Mouse (Mus musculus) midbrain, embryonic 12.5 days (tissue): ENCODE measurements around the gene Hdac1. TPM values are rescaled to one million over a fixed set of nuclear protein-coding genes. Genes with fewer than 3 reads are reported as not detected.

ENCODE experiments used
- ATAC-seq: fragments of 200-750 bp; cut with Nextera tagmentation; 2 replicates; pipeline ENCODE4 v1.8.0; 2017; ENCODE audit warnings: low read depth, moderate TSS enrichment, moderate library complexity; ENCODE audit not compliant: low FRiP score
- H3K27ac ChIP-seq: fragments of 300-500 bp; sonication (generic); replicated peaks from 2 replicates; pipeline ENCODE4 v1.5.1; 2016; ENCODE audit warnings: mild to moderate bottlenecking
- H3K27me3 ChIP-seq: fragments of 300-500 bp; sonication (generic); 2 replicates; pipeline ENCODE4 v1.6.1; 2016; ENCODE audit warnings: mild to moderate bottlenecking
- H3K36me3 ChIP-seq: fragments of 300-500 bp; sonication (generic); 2 replicates; pipeline ENCODE4 v1.6.1; 2016
- H3K4me1 ChIP-seq: fragments of 300-500 bp; sonication (generic); 2 replicates; pipeline ENCODE4 v1.6.1; 2016
- H3K4me2 ChIP-seq: fragments of 300-500 bp; sonication (generic); replicated peaks from 2 replicates; pipeline ENCODE4 v1.6.1; 2016; ENCODE audit warnings: mild to moderate bottlenecking, moderate library complexity
- H3K4me3 ChIP-seq: fragments of 300-500 bp; sonication (generic); 2 replicates; pipeline ENCODE4 v1.5.1; 2016; ENCODE audit warnings: mild to moderate bottlenecking
- H3K9ac ChIP-seq: fragments of 300-500 bp; sonication (generic); replicated peaks from 2 replicates; pipeline ENCODE4 v1.6.1; 2016; ENCODE audit warnings: mild to moderate bottlenecking, moderate library complexity
- H3K9me3 ChIP-seq: fragments of 300-500 bp; sonication (generic); 2 replicates; pipeline ENCODE4 v1.6.1; 2016; ENCODE audit warnings: mild to moderate bottlenecking
- WGBS: fragments of 180-500 bp; shearing (Covaris S2); methylation state at CpG from one replicate; pipeline ENCODE4 v1.1.7; 2016; 5-methylcytosine and 5-hydroxymethylcytosine counted together
- polyA plus RNA-seq: library from polyadenylated mRNA; unstranded; fragments of >200 nt; fragmentation: Nextera tagmentation; extraction: Ambion mirVana; gene quantifications from 2 replicates; pipeline ENCODE4 v1.2.1, GENCODE M21; 2016

Hdac1 gene
- polyA plus RNA-seq, 1 experiment from 2014 or later: 188 TPM

- WGBS: 79% methylated on average over 3 of the region's 3 CpGs
- Histone ChIP-seq H3K9ac (no peak overlapping the region), H3K36me3 (peaks cover 90% of the 10 kb centered on the region)
These were observed 16.6 kb downstream of the Hdac1 start for GRCm38 (mm10) chr4:129525889-129526288.

GRCm38 (mm10) chr4:129525338-129525737 is 17.2 kb downstream of the Hdac1 start:
- no peaks in the 10 kb centered on the region for H3K9me3 ChIP-seq
- no peak overlapping the region for H3K9ac ChIP-seq
- H3K4me2 ChIP-seq: no peak overlapping the region
- H3K36me3 ChIP-seq: peaks cover 88% of the 10 kb centered on the region
- H3K27ac ChIP-seq: no peak overlapping the region
- H3K4me1 ChIP-seq: no peaks in the 10 kb centered on the region
- no peak for ATAC-seq
- H3K27me3 ChIP-seq: no peaks in the 10 kb centered on the region
- H3K4me3 ChIP-seq: no peak overlapping the region
- 95% methylated on average over 5 of the region's 5 CpGs for WGBS

More at GRCm38 (mm10) chr4:129525889-129526288, 16.6 kb downstream of the Hdac1 start:
- H3K9me3 ChIP-seq: no peaks in the 10 kb centered on the region
- no peaks in the 10 kb centered on the region for H3K27me3 ChIP-seq
- no peak overlapping the region for H3K27ac ChIP-seq
- H3K4me3 ChIP-seq: no peak overlapping the region
- H3K4me1 ChIP-seq: no peaks in the 10 kb centered on the region
- no peak for ATAC-seq
- no peak overlapping the region for H3K4me2 ChIP-seq

- H3K4me1 ChIP-seq: peaks cover 19% of the 10 kb centered on the region
- peaks cover 78% of the 10 kb centered on the region for H3K36me3 ChIP-seq
- H3K4me2 ChIP-seq: no peak overlapping the region
- H3K9ac ChIP-seq: no peak overlapping the region
- no peak for ATAC-seq
- no peaks in the 10 kb centered on the region for H3K27me3 ChIP-seq
- no peak overlapping the region for H3K27ac ChIP-seq
- no peaks in the 10 kb centered on the region for H3K9me3 ChIP-seq
- no peak overlapping the region for H3K4me3 ChIP-seq
- WGBS: 91% methylated on average over 8 of the region's 8 CpGs
These were observed 24.0 kb downstream of the Hdac1 start for GRCm38 (mm10) chr4:129518519-129518918.

GRCm38 (mm10) chr4:129516925-129517324 is 25.6 kb downstream of the Hdac1 start:
- Histone ChIP-seq H3K9ac (no peak overlapping the region; the same call in 1 of the 2 replicates), H3K36me3 (peaks cover 62% of the 10 kb centered on the region), H3K9me3 (no peaks in the 10 kb centered on the region), H3K27ac (peak overlapping the region; percentile 30), H3K4me3 (peak overlapping the region; percentile 1; the same call in 1 of the 2 replicates), H3K27me3 (no peaks in the 10 kb centered on the region), H3K4me2 (no peak overlapping the region), H3K4me1 (peaks cover 33% of the 10 kb centered on the region)
- ATAC-seq: no peak
- WGBS: 58% methylated on average over 2 of the region's 2 CpGs

- under 1% methylated on average over 35 of the region's 35 CpGs for WGBS
- peaks cover 40% of the 10 kb centered on the region for H3K36me3 ChIP-seq
- H3K27me3 ChIP-seq: no peaks in the 10 kb centered on the region
- H3K4me1 ChIP-seq: peaks cover 53% of the 10 kb centered on the region
- peak overlapping the region; percentile 98 for H3K27ac ChIP-seq
- H3K9ac ChIP-seq: peak overlapping the region; percentile 100
- H3K4me3 ChIP-seq: peak overlapping the region; percentile 94
- H3K9me3 ChIP-seq: no peaks in the 10 kb centered on the region
- peak overlapping the region; percentile 89 for H3K4me2 ChIP-seq
- ATAC-seq: peak; percentile 16
These were observed 28.1 kb downstream of the Hdac1 start for GRCm38 (mm10) chr4:129514300-129514898.

- no peaks in the 10 kb centered on the region for H3K27me3 ChIP-seq
- WGBS: under 1% methylated on average over 42 of the region's 57 CpGs
- peak overlapping the region; percentile 98 for H3K27ac ChIP-seq
- H3K36me3 ChIP-seq: peaks cover 39% of the 10 kb centered on the region
- no peaks in the 10 kb centered on the region for H3K9me3 ChIP-seq
- H3K4me1 ChIP-seq: peaks cover 58% of the 10 kb centered on the region
- H3K9ac ChIP-seq: peak overlapping the region; percentile 100
- H3K4me3 ChIP-seq: peak overlapping the region; percentile 94
- ATAC-seq: peak; percentile 25; the same call in 1 of the 2 replicates
- peak overlapping the region; percentile 89 for H3K4me2 ChIP-seq
These were observed 28.6 kb downstream of the Hdac1 start for GRCm38 (mm10) chr4:129513891-129514290.

GRCm38 (mm10) chr4:129513086-129513767 is 29.3 kb downstream of the Hdac1 start, which contains the start of gene Marcksl1:
TSS of gene Marcksl1 (plus strand) at chr4:129513581.
- peak; percentile 85 for ATAC-seq

GRCm38 (mm10) chr4:129511413-129512096 is 31.0 kb downstream of the Hdac1 start:
- Histone ChIP-seq H3K4me1 (peaks cover 56% of the 10 kb centered on the region), H3K9me3 (no peaks in the 10 kb centered on the region), H3K27me3 (no peaks in the 10 kb centered on the region), H3K9ac (peak overlapping the region; percentile 37), H3K4me3 (no peak overlapping the region), H3K36me3 (peaks cover 16% of the 10 kb centered on the region), H3K4me2 (peak overlapping the region; percentile 12; the same call in 1 of the 2 replicates), H3K27ac (peak overlapping the region; percentile 67)
- 9% methylated on average over 6 of the region's 6 CpGs for WGBS
- ATAC-seq: peak; percentile 19; the same call in 1 of the 2 replicates

More at GRCm38 (mm10) chr4:129513086-129513767, 29.3 kb downstream of the Hdac1 start, which contains the start of gene Marcksl1:
- H3K4me3 ChIP-seq: peak within 1 kb of the TSS; percentile 94
- peak within 1 kb of the TSS; percentile 100 for H3K9ac ChIP-seq
- peak within 1 kb of the TSS; percentile 98 for H3K27ac ChIP-seq
- peaks cover 33% of the 10 kb centered on the region for H3K36me3 ChIP-seq
- H3K27me3 ChIP-seq: no peaks in the 10 kb centered on the region
- peaks cover 60% of the 10 kb centered on the region for H3K4me1 ChIP-seq
- no peaks in the 10 kb centered on the region for H3K9me3 ChIP-seq
- H3K4me2 ChIP-seq: peak within 1 kb of the TSS; percentile 89
- WGBS: 6% methylated on average over 37 of the region's 47 CpGs

GRCm38 (mm10) chr4:129510723-129511412 is 31.6 kb downstream of the Hdac1 start:
- 38% methylated on average over 6 of the region's 6 CpGs for WGBS
- Histone ChIP-seq H3K36me3 (peaks cover 10% of the 10 kb centered on the region), H3K9ac (peak overlapping the region; percentile 37; the same call in 1 of the 2 replicates), H3K4me2 (peak overlapping the region; percentile 12; the same call in 1 of the 2 replicates), H3K9me3 (no peaks in the 10 kb centered on the region), H3K27me3 (no peaks in the 10 kb centered on the region), H3K27ac (peak overlapping the region; percentile 67), H3K4me3 (no peak overlapping the region), H3K4me1 (peaks cover 51% of the 10 kb centered on the region)
- ATAC-seq: no peak

GRCm38 (mm10) chr4:129509650-129510049 is 32.9 kb downstream of the Hdac1 start:
- Histone ChIP-seq H3K36me3 (no peaks in the 10 kb centered on the region), H3K9ac (no peak overlapping the region), H3K9me3 (no peaks in the 10 kb centered on the region), H3K4me2 (no peak overlapping the region), H3K4me1 (peaks cover 41% of the 10 kb centered on the region), H3K27me3 (no peaks in the 10 kb centered on the region), H3K4me3 (no peak overlapping the region), H3K27ac (0 out of 2 replicates have a peak overlapping the region, but pooled peaks have one; percentile 15)
- ATAC-seq: no peak
- WGBS: 66% methylated on average over 3 of the region's 3 CpGs

- Histone ChIP-seq H3K4me3 (no peak overlapping the region), H3K4me1 (peaks cover 41% of the 10 kb centered on the region), H3K4me2 (no peak overlapping the region), H3K36me3 (no peaks in the 10 kb centered on the region), H3K9me3 (no peaks in the 10 kb centered on the region), H3K9ac (no peak overlapping the region), H3K27ac (peak overlapping the region; percentile 15; the same call in 1 of the 2 replicates), H3K27me3 (no peaks in the 10 kb centered on the region)
- WGBS: 61% methylated on average over 14 of the region's 15 CpGs
- no peak for ATAC-seq
These were observed 33.5 kb downstream of the Hdac1 start for GRCm38 (mm10) chr4:129508834-129509600.
